Mouse (Mus musculus): ENCODE measurements at regions not wholly inside any gene's neighbourhood (a gene's known extent, or its start where the extent isn't known, plus 50 kb on each side); places are given as distances from the start of the nearest gene placed in this dataset.

- TF ChIP-seq POLR2A (IDR thresholded peaks at IDR 0.05; ENCODE audit: insufficient read depth, low read depth, low read length) (no peak), CTCF (IDR thresholded peaks at IDR 0.05; ENCODE audit: insufficient read depth, low read depth, low read length) (no peak)
These were observed 52.3 kb upstream of the Tbl1xr1 start for GRCm38 (mm10) chr3:22024200-22024599.
